Mouse (Mus musculus) intestine, embryonic 14.5 days (tissue): Measurements from ENCODE around the gene Ednra. TPM values are rescaled to one million over a fixed set of nuclear protein-coding genes. Genes with fewer than 3 reads are reported as not detected.

Experiments
- ATAC-seq: fragments of 200-750 bp; cut with Nextera tagmentation; replicated peaks from 2 replicates; pipeline ENCODE4 v1.8.0; 2017; ENCODE audit warnings: low read depth, moderate number of reproducible peaks, moderate TSS enrichment, moderate library complexity; ENCODE audit not compliant: low FRiP score, low TSS enrichment
- DNase-seq: peaks from one replicate; pipeline ENCODE4 v3.0.0-alpha.2; 2018; ENCODE audit warnings: low spot score
- H3K27ac ChIP-seq: fragments of 300-500 bp; sonication (generic); 2 replicates; pipeline ENCODE4 v1.5.1; 2014; ENCODE audit warnings: low read depth, mild to moderate bottlenecking, control low read depth
- H3K27me3 ChIP-seq: fragments of 300-500 bp; sonication (generic); replicated peaks from 2 replicates; pipeline ENCODE4 v1.6.1; 2014; ENCODE audit warnings: low read length, control low read depth; ENCODE audit not compliant: control insufficient read depth, insufficient read depth
- H3K36me3 ChIP-seq: fragments of 300-500 bp; sonication (generic); 2 replicates; pipeline ENCODE4 v1.6.1; 2014; ENCODE audit warnings: low read length, control low read depth; ENCODE audit not compliant: control insufficient read depth, insufficient read depth
- H3K4me1 ChIP-seq: fragments of 300-500 bp; sonication (generic); replicated peaks from 2 replicates; pipeline ENCODE4 v1.6.1; 2014; ENCODE audit warnings: low read length, control low read depth, mixed read lengths; ENCODE audit not compliant: control insufficient read depth, insufficient read depth
- H3K4me2 ChIP-seq: fragments of 300-500 bp; sonication (generic); 2 replicates; pipeline ENCODE4 v1.6.1; 2014; ENCODE audit warnings: low read length
- H3K4me3 ChIP-seq: fragments of 300-500 bp; sonication (generic); 2 replicates; pipeline ENCODE4 v1.5.1; 2014; ENCODE audit warnings: low read depth, low read length, control low read depth, mixed read lengths
- H3K9ac ChIP-seq: fragments of 300-500 bp; sonication (generic); 2 replicates; pipeline ENCODE4 v1.6.1; 2014; ENCODE audit warnings: mild to moderate bottlenecking, low read length
- H3K9me3 ChIP-seq: fragments of 300-500 bp; sonication (generic); 2 replicates; pipeline ENCODE4 v1.6.1; 2016; ENCODE audit warnings: low read length, control low read depth; ENCODE audit not compliant: control insufficient read depth
- WGBS: fragments of 180-500 bp; shearing (Covaris S2); extraction: QIAGEN DNeasy Blood & Tissue Kit; methylation state at CpG from one replicate; pipeline ENCODE4 v1.1.7; 2014; 5-methylcytosine and 5-hydroxymethylcytosine counted together
- polyA plus RNA-seq: library from polyadenylated mRNA; unstranded; fragments of >200 nt; fragmentation: Nextera tagmentation; extraction: Ambion mirVana; gene quantifications from 2 replicates; pipeline ENCODE4 v1.2.1, GENCODE M21; 2014

The Ednra gene
- polyA plus RNA-seq, 1 experiment from 2014 or later = 24.5 TPM

DNA sequence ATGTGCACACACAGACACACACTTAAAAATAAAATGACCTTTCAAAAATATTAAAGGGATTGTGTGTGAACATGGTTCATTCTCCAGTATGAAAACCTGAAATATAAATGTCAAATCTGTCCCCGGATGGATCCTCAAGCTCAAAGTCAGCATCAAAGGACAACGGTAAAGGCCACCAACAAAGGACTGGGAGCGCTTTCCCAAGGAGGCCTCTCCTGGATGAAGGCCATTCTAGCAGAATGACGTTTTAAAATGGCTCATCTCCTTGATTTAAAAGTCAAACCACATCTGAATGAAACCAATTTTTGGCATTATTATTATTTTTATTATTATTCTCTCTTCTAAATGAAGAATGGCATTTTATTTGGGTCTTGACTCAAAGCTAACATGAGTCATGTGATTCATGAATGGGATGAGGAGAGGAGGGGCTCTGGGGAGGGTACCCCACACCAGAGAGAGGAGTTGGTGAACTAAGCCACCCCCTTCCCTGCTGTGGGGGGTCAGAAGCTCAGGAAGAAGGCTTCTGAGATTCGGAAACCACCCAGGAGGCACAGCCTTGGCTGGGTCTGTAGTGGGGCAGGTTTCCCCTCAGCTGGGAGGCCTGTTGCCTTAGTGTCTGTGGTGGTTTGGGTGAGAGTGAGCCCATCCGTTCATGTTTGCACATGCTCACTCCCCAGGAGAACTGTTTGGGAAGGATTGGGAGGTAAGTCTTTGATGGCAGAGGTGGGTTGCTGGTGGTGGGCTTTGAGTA, 40.7 kb downstream of the Ednra start:
- ATAC-seq = no peak
- H3K27ac ChIP-seq = 0 out of 2 replicates have a peak overlapping the region, but pooled peaks have one; percentile 54

DNA sequence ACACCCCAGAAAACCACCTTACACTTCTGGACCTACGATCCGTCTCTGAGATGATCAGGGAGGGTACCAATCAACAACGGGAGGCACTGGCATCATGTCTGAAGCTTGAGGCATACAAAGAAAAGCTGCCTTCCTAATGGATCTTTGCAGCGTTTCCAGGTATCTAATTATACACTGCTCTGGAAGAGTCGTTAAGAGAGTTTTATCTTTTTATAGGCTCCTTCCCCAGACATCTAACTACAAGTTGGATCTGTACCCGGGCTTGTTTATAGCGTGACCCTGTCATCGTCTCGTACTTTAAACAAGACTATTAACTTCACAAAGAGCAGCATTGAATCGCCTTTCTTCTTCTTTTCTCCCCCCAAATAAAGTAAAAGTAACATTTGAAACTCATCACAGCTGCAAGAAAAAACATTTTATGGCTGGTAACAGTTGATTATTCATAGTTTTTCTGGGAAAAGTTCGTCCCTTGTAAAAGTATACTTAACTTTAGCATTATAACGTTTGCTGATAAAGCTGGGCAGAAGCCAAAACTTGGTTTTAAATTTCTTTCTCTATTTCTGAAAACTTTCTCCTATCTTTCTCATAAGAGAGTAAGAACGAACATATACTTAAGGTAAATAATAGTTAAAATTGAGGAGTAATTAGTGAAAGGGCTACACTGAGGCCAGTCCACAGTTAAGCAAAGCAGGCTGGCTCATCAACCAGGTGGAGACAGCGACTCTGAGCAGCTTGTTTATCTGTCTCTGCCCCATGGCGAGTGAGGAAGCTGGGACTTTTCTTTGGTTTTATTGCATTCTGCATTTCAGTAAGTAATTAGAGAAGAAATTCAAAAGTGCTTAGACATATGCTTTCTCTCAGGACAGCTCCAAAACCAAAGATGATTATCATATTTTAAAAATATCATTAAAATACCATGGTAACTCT, 42.0 kb downstream of the Ednra start:
- 15% methylated on average over 15 of the region's 15 CpGs for WGBS
- DNase-seq = no peak
- ATAC-seq = no peak

More for the DNA sequence above, 40.7 kb downstream of the Ednra start:
- no peak overlapping the region for H3K4me3 ChIP-seq
- H3K27me3 ChIP-seq = no peaks in the 10 kb centered on the region
- H3K4me2 ChIP-seq = no peak overlapping the region
- no peaks in the 10 kb centered on the region for H3K9me3 ChIP-seq
- 83% methylated on average over 6 of the region's 6 CpGs for WGBS
- DNase-seq = no peak
- H3K9ac ChIP-seq = no peak overlapping the region
- no peaks in the 10 kb centered on the region; the same call in 1 of the 2 replicates for H3K36me3 ChIP-seq
- H3K4me1 ChIP-seq = peaks cover 31% of the 10 kb centered on the region

DNA sequence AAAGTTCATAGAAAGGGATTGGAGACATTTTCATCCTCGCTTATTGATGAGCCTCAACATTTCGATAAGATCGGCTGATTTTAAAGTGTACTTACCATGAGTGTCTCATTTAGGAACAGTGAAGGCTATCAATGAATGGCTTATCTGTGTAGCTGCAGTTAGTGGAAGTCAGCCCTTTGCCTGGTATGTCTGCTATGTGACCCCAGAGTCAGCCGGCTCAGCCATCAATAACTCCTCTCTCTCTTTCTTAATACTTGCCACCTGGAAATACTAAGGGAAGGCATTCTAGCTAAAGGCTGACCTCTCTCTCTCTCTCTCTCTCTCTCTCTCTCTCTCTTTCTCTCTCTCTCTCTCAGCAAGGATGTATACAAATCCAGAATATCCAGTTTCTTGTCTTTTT, 52.2 kb downstream of the Ednra start:
- no peak overlapping the region for H3K4me2 ChIP-seq
- ATAC-seq = no peak
- 41% methylated on average over 4 of the region's 4 CpGs for WGBS

More for the DNA sequence above, 42.0 kb downstream of the Ednra start:
- H3K4me1 ChIP-seq = peaks cover 31% of the 10 kb centered on the region
- H3K9ac ChIP-seq = 0 out of 2 replicates have a peak overlapping the region, but pooled peaks have one; percentile 7
- peak overlapping the region; percentile 80 for H3K27ac ChIP-seq
- peak overlapping the region; percentile 36 for H3K4me2 ChIP-seq
- H3K9me3 ChIP-seq = no peaks in the 10 kb centered on the region
- no peaks in the 10 kb centered on the region for H3K27me3 ChIP-seq
- H3K36me3 ChIP-seq = no peaks in the 10 kb centered on the region; the same call in 1 of the 2 replicates
- H3K4me3 ChIP-seq = no peak overlapping the region

DNA sequence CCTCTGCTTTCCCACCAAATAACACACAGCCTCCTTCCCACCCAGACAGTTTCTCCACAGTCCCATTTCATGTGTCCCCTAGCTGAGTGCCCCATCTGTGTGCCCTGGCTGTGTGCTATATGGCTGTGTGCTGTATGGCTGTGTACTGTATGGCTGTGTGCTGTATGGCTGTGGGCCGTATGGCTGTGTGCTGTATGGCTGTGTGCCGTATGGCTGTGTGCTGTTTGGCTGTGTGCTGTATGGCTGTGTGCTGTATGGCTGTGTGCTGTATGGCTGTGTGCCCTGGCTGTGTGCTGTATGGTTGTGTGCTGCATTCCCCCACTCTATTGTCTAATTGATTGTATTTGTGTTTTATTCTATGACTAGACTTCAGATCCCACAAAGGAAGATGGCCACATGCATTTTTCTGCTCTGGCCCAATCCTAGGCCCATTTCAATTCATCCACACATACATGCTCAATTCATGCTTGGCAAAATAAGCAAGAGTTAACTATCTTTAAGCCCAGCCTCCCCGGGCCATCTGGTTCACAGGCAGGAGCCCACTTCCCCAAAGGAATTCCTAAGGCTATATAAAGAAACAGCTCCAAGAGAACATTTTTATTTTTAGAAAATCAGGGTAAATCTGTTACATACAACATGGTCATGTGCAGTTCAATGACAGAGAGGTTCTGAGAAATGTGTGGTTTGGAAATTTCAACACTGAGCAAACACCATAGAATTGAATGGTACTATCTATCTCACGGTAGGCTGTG, 53.5 kb downstream of the Ednra start:
- H3K9ac ChIP-seq = no peak overlapping the region
- DNase-seq (no peak), ATAC-seq (no peak)
- WGBS = 80% methylated on average over 4 of the region's 4 CpGs
- no peaks in the 10 kb centered on the region for H3K27me3 ChIP-seq
- H3K36me3 ChIP-seq = peaks cover 47% of the 10 kb centered on the region
- H3K4me1 ChIP-seq = no peaks in the 10 kb centered on the region
- H3K4me2 ChIP-seq = no peak overlapping the region
- no peaks in the 10 kb centered on the region for H3K9me3 ChIP-seq
- H3K4me3 ChIP-seq = no peak overlapping the region
- no peak overlapping the region for H3K27ac ChIP-seq

More for the DNA sequence above, 52.2 kb downstream of the Ednra start:
- Histone ChIP-seq H3K27ac (no peak overlapping the region), H3K4me1 (no peaks in the 10 kb centered on the region), H3K9ac (no peak overlapping the region), H3K27me3 (no peaks in the 10 kb centered on the region), H3K9me3 (no peaks in the 10 kb centered on the region), H3K4me3 (no peak overlapping the region), H3K36me3 (peaks cover 34% of the 10 kb centered on the region)
- peak; percentile 16 for DNase-seq

DNA sequence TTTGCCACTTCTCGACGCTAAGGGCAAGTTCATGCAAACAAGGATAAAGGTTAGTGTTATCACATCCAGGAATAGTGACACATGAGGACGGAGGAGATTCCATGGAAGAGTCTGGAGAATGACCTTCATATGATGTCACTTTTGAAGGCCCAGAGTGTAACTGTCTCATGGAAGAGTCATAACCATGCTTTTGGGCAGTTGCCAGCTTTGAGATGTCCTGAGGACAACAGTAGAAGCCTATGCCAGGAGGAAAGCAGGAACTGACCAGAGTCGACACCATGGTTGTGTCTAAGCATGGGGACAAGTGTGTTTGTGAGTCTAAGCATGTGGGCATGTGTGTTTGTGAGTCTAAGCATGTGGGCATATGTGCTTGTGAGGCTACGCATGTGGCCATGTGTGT, 56.3 kb downstream of the Ednra start:
- 93% methylated on average over 5 of the region's 5 CpGs for WGBS
- ATAC-seq = no peak
- no peak overlapping the region for H3K9ac ChIP-seq

DNA sequence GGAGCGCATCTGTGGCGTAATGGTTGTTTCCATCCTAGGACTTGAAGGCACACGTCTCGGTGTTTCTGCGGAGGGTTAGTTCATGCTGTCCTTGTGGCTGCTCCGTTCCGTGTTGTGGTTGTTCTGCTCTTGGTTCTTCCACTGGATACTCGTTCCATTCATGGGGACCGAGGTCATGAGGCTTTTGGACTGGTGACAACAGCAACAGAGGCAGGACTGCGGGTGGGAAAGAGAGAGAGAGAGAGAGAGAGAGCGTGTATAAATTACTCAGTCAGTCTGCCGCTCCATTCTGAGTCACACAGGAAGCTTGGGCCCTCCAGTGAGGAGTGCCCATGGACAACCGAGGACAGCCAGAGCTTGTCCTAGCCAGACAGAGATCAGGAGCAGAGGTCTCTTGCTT, 59.4 kb downstream of the Ednra start:
- 94% methylated on average over 13 of the region's 13 CpGs for WGBS
- no peak overlapping the region for H3K27ac ChIP-seq
- no peak overlapping the region for H3K4me3 ChIP-seq
- no peak overlapping the region for H3K4me2 ChIP-seq
- ATAC-seq (no peak), DNase-seq (no peak)
- H3K36me3 ChIP-seq = peaks cover 49% of the 10 kb centered on the region
- no peaks in the 10 kb centered on the region for H3K9me3 ChIP-seq
- H3K4me1 ChIP-seq = no peaks in the 10 kb centered on the region
- no peaks in the 10 kb centered on the region for H3K27me3 ChIP-seq
- no peak overlapping the region for H3K9ac ChIP-seq

More for the DNA sequence above, 56.3 kb downstream of the Ednra start:
- Histone ChIP-seq H3K4me1 (no peaks in the 10 kb centered on the region), H3K9me3 (no peaks in the 10 kb centered on the region), H3K27ac (no peak overlapping the region), H3K36me3 (peaks cover 60% of the 10 kb centered on the region), H3K27me3 (no peaks in the 10 kb centered on the region), H3K4me3 (no peak overlapping the region), H3K4me2 (no peak overlapping the region)
- DNase-seq = no peak

DNA sequence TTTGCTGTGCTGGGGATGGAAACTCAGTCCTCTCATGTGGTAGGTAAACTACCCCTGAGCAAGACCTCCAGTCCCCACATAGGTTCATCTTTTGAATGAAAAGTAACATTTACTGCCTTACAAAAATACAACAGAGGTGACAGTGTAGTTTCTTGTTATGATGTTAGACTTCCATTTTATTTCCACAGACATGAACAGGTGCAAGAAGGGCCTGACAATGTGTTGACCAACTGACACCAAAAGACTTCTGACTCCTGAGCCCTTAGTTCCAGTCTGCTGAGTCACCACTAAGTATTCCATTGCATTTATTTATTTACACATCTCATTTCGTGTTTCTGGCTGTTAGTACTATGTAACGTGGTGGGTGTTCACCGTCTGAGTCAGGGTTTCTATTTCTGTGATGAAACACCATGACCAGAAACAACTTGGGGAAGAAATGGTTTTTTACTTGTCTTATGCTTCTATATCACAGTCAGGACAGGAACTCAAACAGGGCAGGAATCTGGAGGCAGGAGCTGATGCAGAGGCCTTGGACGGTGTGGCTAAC, 64.7 kb downstream of the Ednra start:
- no peak overlapping the region for H3K4me2 ChIP-seq
- H3K27me3 ChIP-seq = no peaks in the 10 kb centered on the region
- 66% methylated on average over 4 of the region's 4 CpGs for WGBS
- H3K4me3 ChIP-seq = no peak overlapping the region
- ATAC-seq = no peak
- DNase-seq = no peak
- H3K36me3 ChIP-seq = peaks cover 10% of the 10 kb centered on the region; the same call in 1 of the 2 replicates
- no peaks in the 10 kb centered on the region for H3K4me1 ChIP-seq
- H3K9me3 ChIP-seq = no peaks in the 10 kb centered on the region
- no peak overlapping the region for H3K27ac ChIP-seq
- no peak overlapping the region for H3K9ac ChIP-seq

DNA sequence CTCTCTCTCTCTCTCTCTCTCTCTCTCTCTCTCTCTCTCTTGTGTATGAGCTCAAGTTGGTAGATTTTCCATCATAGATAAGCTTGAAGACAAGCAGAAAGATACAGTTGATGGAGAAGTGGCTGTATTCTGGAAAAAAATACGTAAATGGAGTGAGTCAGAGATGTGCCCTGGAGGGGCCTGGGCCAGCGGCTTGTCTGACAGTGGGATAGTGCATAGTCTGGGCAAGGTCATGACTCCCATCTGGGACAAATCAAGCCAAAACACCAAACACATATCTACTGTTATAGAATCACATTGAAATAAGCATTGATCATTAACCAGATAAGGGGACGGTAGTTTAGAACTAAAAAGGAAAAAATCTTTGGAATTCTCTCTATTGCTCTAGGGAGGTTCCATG, 65.9 kb downstream of the Ednra start:
- WGBS = 63% methylated on average over 3 of the region's 3 CpGs
- H3K9ac ChIP-seq = no peak overlapping the region

More for the DNA sequence above, 65.9 kb downstream of the Ednra start:
- ATAC-seq (no peak), DNase-seq (no peak)
- H3K9me3 ChIP-seq = no peaks in the 10 kb centered on the region
- H3K4me2 ChIP-seq = no peak overlapping the region
- no peak overlapping the region for H3K4me3 ChIP-seq
- H3K27me3 ChIP-seq = no peaks in the 10 kb centered on the region
- no peaks in the 10 kb centered on the region for H3K36me3 ChIP-seq
- no peaks in the 10 kb centered on the region for H3K4me1 ChIP-seq
- H3K27ac ChIP-seq = no peak overlapping the region
